Mouse (Mus musculus): ENCODE measurements at regions not wholly inside any gene's neighbourhood (a gene's known extent, or its start where the extent isn't known, plus 50 kb on each side); places are given as distances from the start of the nearest gene placed in this dataset.
A peak's percentile ranks its signal among the peaks of the same experiment; 100 is the strongest.

GRCm38 (mm10) chr3:53393945-53394344 lies 69.2 kb downstream of the Nhlrc3 start:
- DNase-seq (ENCODE audit: low read depth, low spot score) = peak; percentile 62

GRCm38 (mm10) chr3:53381704-53382581 lies 81.2 kb downstream of the Nhlrc3 start:
- DNase-seq (ENCODE audit: low read depth, low spot score) = no peak

- DNase-seq (ENCODE audit: low read depth, low spot score) = no peak
Observed at GRCm38 (mm10) chr3:53379519-53380181, 83.5 kb downstream of the Nhlrc3 start.

GRCm38 (mm10) chr3:53376864-53377447 lies 86.2 kb downstream of the Nhlrc3 start:
- no peak for DNase-seq (ENCODE audit: low read depth, low spot score)

- no peak for DNase-seq (ENCODE audit: low read depth, low spot score)
Observed at GRCm38 (mm10) chr3:53372887-53373286, 90.2 kb downstream of the Nhlrc3 start.

- DNase-seq (ENCODE audit: low read depth, low spot score) = no peak
Observed at GRCm38 (mm10) chr3:53371910-53372309, 91.2 kb downstream of the Nhlrc3 start.

GRCm38 (mm10) chr3:53361202-53361601 lies 101.9 kb downstream of the Nhlrc3 start:
- DNase-seq (ENCODE audit: low read depth, low spot score) = no peak

- no peak for DNase-seq (ENCODE audit: low read depth, low spot score)
Observed at GRCm38 (mm10) chr3:53353693-53354092, 109.4 kb downstream of the Nhlrc3 start.

- DNase-seq (ENCODE audit: low read depth, low spot score) = no peak
Observed at GRCm38 (mm10) chr3:53353282-53353681, 109.8 kb downstream of the Nhlrc3 start.

- DNase-seq (ENCODE audit: low read depth, low spot score) = no peak
Observed at GRCm38 (mm10) chr3:53343638-53344037, 119.5 kb downstream of the Nhlrc3 start.

GRCm38 (mm10) chr3:53341304-53342206 lies 121.6 kb downstream of the Nhlrc3 start:
- no peak for DNase-seq (ENCODE audit: low read depth, low spot score)

- DNase-seq (ENCODE audit: low read depth, low spot score) = no peak
Observed at GRCm38 (mm10) chr3:53338571-53338970, 124.6 kb downstream of the Nhlrc3 start.

- no peak for DNase-seq (ENCODE audit: low read depth, low spot score)
Observed at GRCm38 (mm10) chr3:53334051-53334450, 129.1 kb downstream of the Nhlrc3 start.

- DNase-seq (ENCODE audit: low read depth, low spot score) = peak; percentile 10
Observed at GRCm38 (mm10) chr3:53329528-53329927, 133.6 kb downstream of the Nhlrc3 start.

GRCm38 (mm10) chr3:53327424-53327823 lies 135.7 kb downstream of the Nhlrc3 start:
- DNase-seq (ENCODE audit: low read depth, low spot score) = no peak

- no peak for DNase-seq (ENCODE audit: low read depth, low spot score)
Observed at GRCm38 (mm10) chr3:53326967-53327366, 136.2 kb downstream of the Nhlrc3 start.

- DNase-seq (ENCODE audit: low read depth, low spot score) = no peak
Observed at GRCm38 (mm10) chr3:53325080-53325479, 138.1 kb downstream of the Nhlrc3 start.

GRCm38 (mm10) chr3:53324386-53324785 lies 138.7 kb downstream of the Nhlrc3 start:
- no peak for DNase-seq (ENCODE audit: low read depth, low spot score)

GRCm38 (mm10) chr3:53315449-53315848 lies 147.7 kb downstream of the Nhlrc3 start:
- no peak for DNase-seq (ENCODE audit: low read depth, low spot score)
